Mouse (Mus musculus) testis, adult 2 months (tissue): ENCODE data around the gene Ypel5. TPM values are rescaled to one million over a fixed set of nuclear protein-coding genes. Genes with fewer than 3 reads are reported as not detected.

Experiments used
- H3K27ac ChIP-seq: fragments of 200-500 bp; 2 replicates; pipeline ENCODE4 v1.5.1; 2012; ENCODE audit warnings: low read depth, low read length; ENCODE audit not compliant: control insufficient read depth, insufficient read depth
- H3K27me3 ChIP-seq: fragments of 200-500 bp; 2 replicates; pipeline ENCODE4 v1.6.1; 2012; ENCODE audit warnings: mild to moderate bottlenecking, low read length, moderate library complexity; ENCODE audit not compliant: control insufficient read depth, insufficient read depth
- H3K36me3 ChIP-seq: fragments of 200-500 bp; 2 replicates; pipeline ENCODE4 v1.6.1; 2012; ENCODE audit warnings: mild to moderate bottlenecking, low read length; ENCODE audit not compliant: control insufficient read depth, insufficient read depth
- H3K4me1 ChIP-seq: fragments of 200-500 bp; 2 replicates; pipeline ENCODE4 v1.6.1; 2012; ENCODE audit warnings: low read length; ENCODE audit not compliant: control insufficient read depth, insufficient read depth
- H3K4me3 ChIP-seq: fragments of 200-500 bp; 2 replicates; pipeline ENCODE4 v1.5.1; 2012; ENCODE audit warnings: low read depth, mild to moderate bottlenecking, low read length, moderate library complexity, mixed read lengths; ENCODE audit not compliant: control insufficient read depth
- CTCF ChIP-seq: fragments of 200-500 bp; IDR thresholded peaks from 2 replicates; pipeline ENCODE4 v1.5.1; 2012; ENCODE audit warnings: low read depth, mild to moderate bottlenecking, inconsistent platforms, low read length, moderate library complexity; ENCODE audit not compliant: control insufficient read depth, insufficient read depth, insufficient replicate concordance
- POLR2A ChIP-seq: fragments of 200-500 bp; IDR thresholded peaks from 2 replicates; pipeline ENCODE4 v1.6.1; 2012; ENCODE audit warnings: low read depth, mild to moderate bottlenecking, inconsistent platforms, low read length, moderate library complexity; ENCODE audit not compliant: control insufficient read depth
- polyA plus RNA-seq: library from polyadenylated mRNA; depleted of rRNA; stranded (reverse); fragments of >200 nt; gene quantifications from 2 replicates; pipeline ENCODE4 v1.2.3, GENCODE M21; 2012; rRNA removed

Ypel5 gene
- polyA plus RNA-seq, 1 experiment = 43.0 TPM

GRCm38 (mm10) chr17:72897961-72898360 lies 61.7 kb downstream of the Ypel5 start:
- H3K4me3 ChIP-seq = no peak overlapping the region
- no peaks in the 10 kb centered on the region for H3K27me3 ChIP-seq
- no peaks in the 10 kb centered on the region for H3K36me3 ChIP-seq
- no peaks in the 10 kb centered on the region for H3K4me1 ChIP-seq
- H3K27ac ChIP-seq = no peak overlapping the region
- TF ChIP-seq POLR2A = no peak
- no peak for TF ChIP-seq CTCF

- H3K36me3 ChIP-seq = no peaks in the 10 kb centered on the region
- no peak overlapping the region for H3K27ac ChIP-seq
- TF ChIP-seq CTCF = no peak
- TF ChIP-seq POLR2A = no peak
- no peaks in the 10 kb centered on the region for H3K4me1 ChIP-seq
- no peaks in the 10 kb centered on the region for H3K27me3 ChIP-seq
- no peak overlapping the region for H3K4me3 ChIP-seq
These were observed 62.5 kb downstream of the Ypel5 start for GRCm38 (mm10) chr17:72898775-72899174.

Other genes starting within 250 kb of the Ypel5 start
- 0.54 and 0.64 TPM in 2 replicates for gene Alk, start 231.8 kb upstream of the Ypel5 start, polyA plus RNA-seq
- 2.7 and 3.8 TPM in 2 replicates for gene Lbh, start 81.9 kb downstream of the Ypel5 start, polyA plus RNA-seq